Mouse (Mus musculus) mouse trophoblast stem cell (cell line): ENCODE data around the gene Nckap1l.
"Not testable (repeated sequence)": the region's sequence is repeated elsewhere in the genome, so short reads cannot be mapped to it uniquely, and the experiment has no call there.

Source experiments
- in situ Hi-C, 2 experiments: fragments of 300-500 bp; cut with MseI, MboI; formaldehyde crosslinking; loops; 2 replicates in 1 of 2; 3 replicates in 1 of 2; pipeline ENCODE4 v1.15.1; 2025

The Nckap1l gene

DNA sequence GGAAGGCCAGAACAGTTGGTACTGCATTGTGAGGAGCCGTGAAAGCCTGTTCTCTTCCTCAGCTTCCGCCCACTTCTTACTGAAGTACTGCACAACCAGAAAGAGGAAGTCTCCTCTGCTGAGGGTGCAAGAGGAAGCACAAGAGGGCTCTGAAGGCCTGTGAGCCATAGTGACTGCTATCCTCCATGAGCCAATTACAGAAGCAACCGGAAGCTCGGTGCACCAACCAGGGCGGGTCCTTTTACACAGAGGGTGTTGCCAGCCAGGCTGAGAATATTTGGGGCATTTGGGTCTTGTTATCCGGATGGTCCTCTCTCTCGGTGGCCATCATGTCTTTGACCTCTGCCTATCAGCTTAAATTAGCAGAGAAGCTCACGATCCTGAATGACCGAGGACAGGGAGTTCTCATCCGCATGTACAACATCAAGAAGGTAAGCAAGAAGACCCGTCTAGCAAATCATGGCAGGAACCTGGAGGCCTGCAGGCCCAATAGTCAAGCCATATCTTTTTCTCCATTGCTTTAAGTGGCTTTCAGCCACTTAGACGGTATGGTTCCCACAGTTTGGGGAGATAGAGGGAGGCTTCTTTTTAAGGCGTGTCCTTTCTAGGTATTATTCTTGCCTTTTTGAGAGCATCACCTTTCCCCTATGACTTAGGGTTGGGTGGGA is at the start of gene Nckap1l:
TSS of gene Nckap1l (plus strand) at position 244 of the 668 bp plus-strand sequence.
- in situ Hi-C loops, result no loop called here

GRCm38 (mm10) chr15:103405586-103405985 is 48.0 kb upstream of the Nckap1l start:
- in situ Hi-C loops, result not testable (repeated sequence)

- in situ Hi-C loops, result no loop called here
Observed at GRCm38 (mm10) chr15:103427017-103427416, 26.6 kb upstream of the Nckap1l start.

GRCm38 (mm10) chr15:103430241-103430640 is 23.4 kb upstream of the Nckap1l start, which contains the start of gene Gtsf1:
Gene Gtsf1, minus strand, starts transcription at chr15:103430470.
- in situ Hi-C loops, result no loop called here

GRCm38 (mm10) chr15:103445966-103446365 is 7.6 kb upstream of the Nckap1l start:
- in situ Hi-C loops, result not testable (repeated sequence)

GRCm38 (mm10) chr15:103448369-103448768 is 5.2 kb upstream of the Nckap1l start, which contains the start of gene Gtsf2:
Gene Gtsf2, minus strand, starts transcription at chr15:103448469.
- in situ Hi-C loops, result no loop called here

- in situ Hi-C loops, result no loop called here
Observed at GRCm38 (mm10) chr15:103454449-103454848, 855 bp downstream of the Nckap1l start.

- in situ Hi-C loops, result no loop called here
Observed at GRCm38 (mm10) chr15:103462539-103463261, 9.1 kb downstream of the Nckap1l start.

DNA sequence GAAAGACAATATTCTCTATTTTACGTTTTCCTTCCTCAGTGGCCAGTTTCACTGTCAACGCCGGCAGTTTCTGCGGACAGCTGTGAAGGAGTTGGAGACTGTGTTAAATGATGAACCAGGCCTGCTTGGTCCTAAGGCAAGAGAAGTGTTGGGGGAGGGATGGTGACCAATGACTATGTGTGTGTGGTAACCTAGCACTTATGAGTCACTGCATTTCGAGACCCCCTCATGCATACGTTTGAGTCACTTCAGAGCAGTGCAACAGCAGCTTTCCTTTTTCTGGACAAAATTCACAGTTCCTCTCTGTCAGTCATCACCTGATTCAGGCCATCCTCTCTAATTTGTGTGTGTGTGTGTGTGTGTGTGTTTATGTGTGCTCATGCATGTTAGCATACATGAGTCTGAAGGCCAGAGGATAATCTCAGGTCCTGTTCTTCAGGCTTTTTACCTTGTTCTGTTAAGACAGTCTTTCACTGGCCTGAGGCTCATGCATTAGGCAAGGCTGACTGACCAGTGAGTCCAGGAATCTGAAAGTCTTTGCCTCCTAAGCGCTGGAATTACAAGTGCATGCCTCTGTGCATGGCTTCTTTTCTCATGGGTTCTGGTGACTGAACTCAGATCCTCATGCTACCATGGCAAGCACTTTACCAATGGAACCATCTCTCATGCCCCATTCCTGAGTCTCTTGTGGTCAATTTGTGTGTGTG is 18.0 kb downstream of the Nckap1l start:
- in situ Hi-C loops, result no loop called here

- in situ Hi-C loops, result no loop called here
Observed at GRCm38 (mm10) chr15:103472265-103472664, 18.7 kb downstream of the Nckap1l start.

DNA sequence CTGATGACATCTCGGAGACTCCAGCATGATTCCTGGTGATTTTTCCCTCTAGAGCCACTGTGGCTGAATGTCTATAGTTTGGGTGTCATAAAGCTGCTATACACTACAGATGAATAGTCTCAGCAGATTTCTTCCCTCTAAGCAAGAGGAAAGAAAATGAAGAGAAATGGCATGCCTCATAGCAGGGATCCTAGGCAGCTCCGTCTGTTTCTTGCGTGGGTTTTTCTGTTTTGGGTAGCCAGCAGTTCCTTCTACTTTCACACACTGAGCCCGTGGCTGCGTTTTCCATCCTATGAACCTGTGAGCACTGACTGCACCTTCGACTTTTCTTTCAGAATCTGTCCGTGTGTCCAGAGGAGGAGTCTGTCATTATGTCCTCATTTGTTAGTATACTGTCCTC is 19.6 kb downstream of the Nckap1l start:
- in situ Hi-C loops, result no loop called here

DNA sequence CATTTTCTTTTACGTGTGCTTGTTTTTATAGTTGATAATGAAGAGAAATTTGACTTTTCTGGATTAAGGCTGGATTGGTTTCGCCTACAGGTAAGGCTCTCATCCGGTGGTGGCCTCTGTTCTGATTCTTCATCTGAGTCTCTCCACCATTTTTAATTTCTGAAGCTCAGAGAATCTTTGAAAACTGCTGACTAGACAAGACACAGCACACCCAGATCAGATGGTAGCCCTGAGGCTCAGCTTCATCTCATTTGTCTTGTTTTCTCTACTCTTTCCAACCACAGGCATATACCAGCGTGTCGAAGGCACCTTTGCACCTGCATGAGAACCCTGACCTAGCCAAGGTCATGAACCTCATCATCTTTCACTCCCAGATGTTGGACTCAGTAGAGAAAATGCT is 20.2 kb downstream of the Nckap1l start:
- in situ Hi-C loops, result no loop called here

DNA sequence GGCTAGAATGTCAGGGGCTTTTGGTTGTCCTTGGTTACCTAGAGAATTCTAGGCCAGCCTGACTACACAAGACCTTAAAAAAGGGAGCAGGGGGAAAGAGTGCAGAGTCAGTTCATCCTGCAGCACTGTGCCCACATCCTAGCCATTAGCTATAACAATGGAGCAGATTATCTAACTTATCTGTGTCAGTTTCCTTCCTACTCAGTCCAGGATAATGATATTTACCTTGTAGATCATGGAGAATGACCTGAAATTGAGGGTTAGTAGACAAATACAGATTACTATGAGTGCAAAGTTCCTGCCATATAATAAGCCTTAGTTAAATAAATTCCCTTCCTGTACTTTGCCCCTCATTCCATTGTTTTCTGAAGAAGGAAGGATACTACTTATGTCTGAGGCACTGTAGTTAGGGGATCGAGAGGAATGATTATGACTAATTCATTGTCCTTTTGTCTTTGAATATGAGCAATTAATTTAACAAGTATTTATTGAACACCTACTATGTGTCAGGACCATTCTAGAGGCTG is 25.5 kb downstream of the Nckap1l start:
- in situ Hi-C loops, result no loop called here

GRCm38 (mm10) chr15:103480129-103480528 is 26.5 kb downstream of the Nckap1l start:
- in situ Hi-C loops, result loop anchor here in 1 of 2 experiments (5.0 kb wide), 1 partner anchor 72 kb away; no protein-coding TSS in a partner anchor

DNA sequence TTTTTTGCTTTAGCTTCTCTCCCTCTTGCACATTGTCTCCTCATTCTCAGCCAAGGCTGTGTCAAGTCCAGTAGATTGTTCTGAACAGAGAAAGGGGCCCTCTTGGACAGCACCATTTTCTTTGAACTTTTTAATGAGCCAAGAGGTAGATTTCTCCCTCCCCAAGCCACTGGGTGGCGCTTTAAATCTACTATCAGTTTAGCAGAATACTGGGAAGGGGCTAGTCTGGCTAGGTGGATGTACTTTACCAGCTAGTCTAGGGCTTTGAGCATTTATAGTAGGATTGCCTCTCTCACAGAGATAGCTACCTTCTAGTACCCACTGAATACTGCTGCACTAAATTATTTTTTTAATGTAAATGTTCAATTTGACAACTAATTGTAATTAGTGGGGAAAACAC is 28.9 kb downstream of the Nckap1l start:
- in situ Hi-C loops, result loop anchor here in 1 of 2 experiments (5.0 kb wide), 1 partner anchor 70 kb away; no protein-coding TSS in a partner anchor

DNA sequence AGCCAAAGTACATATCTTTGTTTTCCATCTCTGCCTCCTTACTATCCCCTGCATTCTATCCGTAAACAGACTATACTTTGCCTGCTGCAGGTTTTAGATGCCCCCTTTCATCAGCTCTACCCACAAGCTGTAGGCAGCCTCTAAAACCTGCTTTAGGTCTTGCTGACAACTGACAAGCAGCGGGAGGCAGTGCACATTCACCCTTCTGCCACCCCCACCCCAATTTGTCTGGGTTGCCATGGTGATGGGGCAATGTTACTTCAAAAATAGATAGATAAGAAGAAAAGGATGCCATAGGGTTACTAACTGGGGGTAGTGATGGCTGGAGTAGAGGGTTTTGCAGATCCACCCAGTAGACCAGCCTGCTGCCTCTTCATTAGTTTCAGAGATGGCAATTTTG is 30.9 kb downstream of the Nckap1l start:
- in situ Hi-C loops, result loop anchor here in 1 of 2 experiments (5.0 kb wide), 1 partner anchor 68 kb away; no protein-coding TSS in a partner anchor

DNA sequence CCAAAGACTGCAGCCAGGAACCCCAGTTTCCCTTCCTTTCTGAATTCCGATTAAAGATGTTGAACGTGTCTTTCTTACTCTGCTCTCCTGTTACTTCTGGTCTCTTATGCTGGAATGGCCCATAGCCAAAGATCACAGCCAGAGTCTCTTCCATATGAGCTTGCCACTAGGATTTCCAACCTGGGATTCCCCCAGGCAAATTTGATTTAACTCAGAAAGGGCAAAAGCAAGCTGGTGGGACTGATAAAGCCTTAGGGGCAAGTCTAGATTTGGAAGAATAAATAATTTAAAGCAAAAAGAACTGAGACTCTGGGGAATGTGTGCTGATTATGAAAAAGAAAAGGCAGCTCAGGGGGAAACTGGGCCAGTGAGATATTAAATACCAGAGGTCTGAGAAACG is 31.5 kb downstream of the Nckap1l start:
- in situ Hi-C loops, result no loop called here

DNA sequence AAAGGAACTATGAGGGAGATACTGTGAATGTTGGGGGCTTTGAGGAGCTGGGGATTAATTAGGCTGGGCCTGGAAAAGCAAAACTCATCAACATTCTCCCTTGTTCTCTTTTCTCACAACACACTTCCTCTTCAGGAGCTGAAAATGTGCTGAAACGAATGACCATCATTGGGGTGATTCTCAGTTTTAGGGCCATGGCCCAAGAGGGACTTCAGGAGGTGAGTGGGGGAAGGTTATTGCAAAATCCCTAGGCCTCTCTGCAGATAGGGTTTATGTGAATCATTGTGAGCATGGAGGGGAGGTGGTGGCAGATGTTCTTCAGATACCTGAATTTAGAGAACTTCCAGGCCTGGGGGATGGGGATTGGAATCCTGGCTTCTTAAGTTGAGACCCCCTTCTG is 33.1 kb downstream of the Nckap1l start:
- in situ Hi-C loops, result no loop called here

GRCm38 (mm10) chr15:103488336-103488735 is 34.7 kb downstream of the Nckap1l start:
- in situ Hi-C loops, result no loop called here

DNA sequence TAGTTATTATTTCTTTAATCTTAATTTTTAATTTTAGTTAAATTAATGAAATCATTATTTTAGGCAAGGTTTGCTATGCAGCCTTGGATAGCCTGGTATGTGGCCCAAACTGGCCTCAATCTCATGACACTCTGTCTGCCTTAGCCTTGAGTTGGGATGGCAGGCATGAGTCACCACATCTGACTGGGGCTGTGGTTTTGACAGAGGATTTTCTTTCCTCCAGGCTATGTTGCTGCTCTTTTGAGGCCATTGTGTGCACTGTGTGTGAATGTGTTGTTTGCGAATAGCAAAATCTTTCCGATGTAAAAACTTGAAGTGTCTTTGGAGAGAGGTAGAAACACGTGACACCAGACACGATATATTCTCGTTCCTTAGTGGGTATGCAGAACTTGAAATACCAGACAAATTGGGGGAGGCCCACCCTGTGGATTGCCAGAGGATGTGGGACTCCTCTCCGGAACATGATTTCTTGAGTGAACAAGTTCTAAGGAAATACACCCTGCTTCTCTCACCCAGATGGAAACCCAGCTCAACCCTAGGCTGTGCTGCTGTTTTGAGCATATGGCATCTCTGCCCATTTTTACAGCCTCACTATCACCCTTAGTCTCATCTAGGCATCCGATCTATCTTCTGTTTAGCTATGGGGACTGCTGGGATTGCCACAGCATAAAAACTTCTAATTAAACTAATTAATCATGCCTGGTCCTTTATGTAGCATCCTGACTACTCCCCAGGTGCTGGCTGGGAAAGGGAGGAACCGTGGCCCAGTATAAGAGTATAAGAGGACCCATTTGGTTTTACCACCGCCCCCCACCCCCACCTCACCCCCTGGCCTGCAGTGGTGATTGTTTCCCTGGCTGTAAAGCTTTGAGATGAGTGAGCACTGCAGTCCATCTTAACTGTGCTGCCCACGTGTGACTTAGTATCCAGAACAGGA is 42.9 kb downstream of the Nckap1l start:
- in situ Hi-C loops, result no loop called here

GRCm38 (mm10) chr15:103498157-103498556 is 44.6 kb downstream of the Nckap1l start:
- in situ Hi-C loops, result no loop called here
